Mouse (Mus musculus): Measurements from ENCODE around the gene Cap1. TPM values are rescaled to one million over a fixed set of nuclear protein-coding genes. Genes with fewer than 3 reads are reported as not detected.
A peak's percentile ranks its signal among the peaks of the same experiment; 100 is the strongest.
"Not testable (repeated sequence)": the region's sequence is repeated elsewhere in the genome, so short reads cannot be mapped to it uniquely, and the experiment has no call there.

Cap1 gene
- polyA plus RNA-seq, 1 experiment, result 54.1 TPM

DNA sequence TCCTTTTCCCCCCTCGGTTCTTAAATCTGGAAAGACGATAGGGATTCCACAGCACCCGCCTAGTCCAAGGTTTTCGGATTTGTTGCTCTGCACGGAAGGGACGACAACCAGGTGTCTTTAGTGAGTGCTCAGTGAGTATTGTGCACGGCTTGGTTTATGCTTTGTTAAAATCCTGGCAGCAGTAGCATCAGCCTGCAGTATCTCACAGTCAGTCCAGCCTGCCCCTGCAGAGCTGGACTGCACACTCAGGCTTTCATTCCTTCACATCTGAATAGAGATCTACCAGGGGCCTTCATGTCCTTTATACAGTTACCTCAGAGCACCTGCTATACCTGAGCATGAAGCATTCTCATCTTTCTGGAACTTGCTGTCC is 49.5 kb downstream of the Cap1 start:
- peak overlapping the region; percentile 94 for H3K4me3 ChIP-seq (ENCODE audit: insufficient read depth, low read depth, low read length)
- H3K27ac ChIP-seq (replicated peaks; ENCODE audit: low read depth, low read length), result no peak overlapping the region
- H3K4me1 ChIP-seq (ENCODE audit: control insufficient read depth, insufficient read depth, insufficient read length, low read length), result peaks cover 8% of the 10 kb centered on the region; the same call in 1 of the 2 replicates

DNA sequence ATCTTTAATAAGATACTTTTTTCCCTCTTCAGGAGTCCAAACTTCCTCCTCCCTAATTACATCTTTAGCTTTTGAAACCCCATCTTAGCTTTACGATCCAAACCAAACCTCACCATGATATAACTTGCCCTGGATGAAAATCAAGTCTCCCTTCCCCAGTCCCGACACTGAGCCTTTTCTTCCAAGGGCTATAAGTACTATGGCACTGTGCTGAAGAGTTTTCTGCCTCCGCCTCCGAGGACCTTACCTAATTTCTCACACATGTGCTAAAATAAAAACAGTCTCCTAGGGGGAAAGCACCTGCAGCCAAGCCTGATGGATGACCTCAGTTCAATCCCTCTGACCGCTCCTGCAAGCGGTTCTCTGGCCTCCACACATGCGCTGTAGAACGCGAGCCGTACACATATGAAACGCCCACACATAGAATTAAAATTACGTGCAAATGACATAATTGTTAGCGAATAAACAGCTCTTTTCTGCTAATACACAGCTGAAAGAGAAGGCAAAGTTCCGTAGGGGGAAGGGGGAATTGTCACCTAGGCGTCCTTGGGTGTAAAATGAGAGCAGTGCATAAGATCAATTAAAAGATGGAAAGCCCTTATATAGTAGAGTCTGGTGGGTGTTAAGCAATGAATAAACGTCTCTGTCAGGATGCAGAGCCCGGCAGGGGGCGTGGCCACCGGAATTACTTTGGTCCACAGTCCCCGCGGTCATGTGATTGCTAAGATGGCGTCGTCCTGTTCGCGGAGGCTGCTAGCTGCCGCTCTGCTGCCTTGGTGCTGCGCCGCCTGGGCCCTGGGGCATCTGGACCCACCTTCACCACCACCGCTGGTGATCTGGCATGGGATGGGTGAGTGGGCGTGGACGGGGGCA is 50.1 kb downstream of the Cap1 start, which contains the start of gene Ppt1:
Ppt1 (plus strand) TSS at position 713 of the 873 bp plus-strand sequence.
- H3K4me1 ChIP-seq (ENCODE audit: control insufficient read depth, insufficient read depth, insufficient read length, low read length), result peaks cover 8% of the 10 kb centered on the region; the same call in 1 of the 2 replicates
- peak within 1 kb of the TSS; percentile 94 for H3K4me3 ChIP-seq (ENCODE audit: insufficient read depth, low read depth, low read length)
- no peak within 1 kb of the TSS for H3K27ac ChIP-seq (replicated peaks; ENCODE audit: low read depth, low read length)

DNA sequence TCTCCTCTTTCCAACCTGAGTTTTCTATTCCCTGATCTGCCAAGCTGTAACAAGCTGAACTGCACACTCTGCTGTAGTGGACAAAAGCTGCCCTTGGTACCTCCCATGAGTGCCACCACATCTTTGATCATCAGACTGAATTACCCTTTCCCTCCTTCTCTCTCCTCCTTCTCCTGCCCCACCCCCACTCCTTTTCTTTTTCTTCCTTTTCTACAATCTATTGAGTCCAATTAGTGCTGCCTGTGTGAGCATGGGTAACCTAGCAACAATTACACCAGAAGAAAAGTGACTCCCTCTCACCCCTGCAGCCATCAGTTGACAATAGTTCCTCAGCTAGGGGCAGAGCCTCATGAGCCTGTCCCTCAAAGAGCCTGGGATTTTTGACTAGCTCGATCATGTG is 54.0 kb downstream of the Cap1 start:
- H3K4me3 ChIP-seq (ENCODE audit: insufficient read depth, low read depth, low read length), result no peak overlapping the region
- H3K27ac ChIP-seq (replicated peaks; ENCODE audit: low read depth, low read length), result no peak overlapping the region
- H3K4me1 ChIP-seq (ENCODE audit: control insufficient read depth, insufficient read depth, insufficient read length, low read length), result no peaks in the 10 kb centered on the region

DNA sequence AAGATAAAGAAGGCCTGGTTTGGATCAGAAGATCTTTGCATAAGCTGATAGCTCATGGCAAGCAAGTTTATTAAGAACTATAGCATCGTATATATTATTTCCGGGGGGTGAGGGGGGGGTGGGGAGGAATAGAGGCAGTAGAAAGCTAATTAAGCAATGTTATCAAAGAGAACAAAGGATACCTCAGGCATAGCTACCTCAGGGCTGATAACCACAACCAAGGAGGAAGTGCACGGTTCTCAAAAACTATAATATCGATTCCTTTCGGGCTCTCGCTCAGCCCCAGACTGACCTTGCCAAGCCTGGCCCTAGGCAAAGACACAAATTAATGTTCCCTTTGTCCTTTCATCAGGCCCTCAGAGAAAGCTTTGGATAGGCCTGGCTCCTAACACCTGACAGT is 56.5 kb downstream of the Cap1 start:
- H3K27ac ChIP-seq (replicated peaks; ENCODE audit: low read depth, low read length), result no peak overlapping the region
- H3K4me3 ChIP-seq (ENCODE audit: insufficient read depth, low read depth, low read length), result no peak overlapping the region
- no peaks in the 10 kb centered on the region for H3K4me1 ChIP-seq (ENCODE audit: control insufficient read depth, insufficient read depth, insufficient read length, low read length)

DNA sequence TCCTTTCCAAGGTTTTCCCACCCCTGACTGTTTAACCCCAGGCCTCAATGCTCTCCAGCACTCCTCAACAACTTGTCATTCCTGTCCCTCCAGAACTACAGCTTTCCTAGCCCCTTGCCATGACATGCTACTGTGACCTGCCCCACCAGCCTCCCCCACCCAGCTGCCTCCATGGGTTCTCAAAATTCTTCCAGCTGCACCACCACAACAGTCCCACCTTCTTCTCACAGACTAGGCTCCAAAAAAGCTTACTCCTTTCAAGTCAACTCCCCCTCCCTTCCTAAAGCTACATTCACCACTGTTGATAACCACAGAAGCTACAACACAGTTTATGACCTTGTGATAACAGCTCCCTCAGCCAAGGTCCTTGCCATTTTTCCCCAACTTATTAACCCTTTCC is 58.2 kb downstream of the Cap1 start:
- Histone ChIP-seq H3K4me3 (ENCODE audit: insufficient read depth, low read depth, low read length) (no peak overlapping the region), H3K27ac (replicated peaks; ENCODE audit: low read depth, low read length) (no peak overlapping the region), H3K4me1 (ENCODE audit: control insufficient read depth, insufficient read depth, insufficient read length, low read length) (no peaks in the 10 kb centered on the region)

DNA sequence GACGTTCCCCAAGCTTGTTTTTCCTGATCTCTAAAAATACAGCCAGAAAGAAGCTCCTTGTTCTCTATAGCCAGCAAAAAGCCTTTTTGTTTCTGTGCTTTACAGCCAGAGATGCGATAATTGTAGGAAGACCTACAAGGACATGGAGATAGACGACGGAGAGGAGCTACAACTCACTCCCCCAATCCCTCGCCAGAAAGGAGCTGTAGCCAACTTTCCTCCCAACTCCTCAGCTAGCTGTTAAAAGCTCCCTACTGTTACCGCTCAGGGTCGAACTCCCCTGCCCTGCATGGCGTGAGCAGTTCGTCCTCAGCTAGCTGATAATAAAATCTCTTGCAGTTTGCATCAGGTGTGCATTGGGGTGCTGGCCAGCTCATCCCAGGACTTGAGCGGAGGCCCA is 64.9 kb downstream of the Cap1 start:
- not testable (repeated sequence) for H3K4me1 ChIP-seq (ENCODE audit: control insufficient read depth, insufficient read depth, insufficient read length, low read length); H3K4me3 ChIP-seq (ENCODE audit: insufficient read depth, low read depth, low read length); H3K27ac ChIP-seq (replicated peaks; ENCODE audit: low read depth, low read length)

DNA sequence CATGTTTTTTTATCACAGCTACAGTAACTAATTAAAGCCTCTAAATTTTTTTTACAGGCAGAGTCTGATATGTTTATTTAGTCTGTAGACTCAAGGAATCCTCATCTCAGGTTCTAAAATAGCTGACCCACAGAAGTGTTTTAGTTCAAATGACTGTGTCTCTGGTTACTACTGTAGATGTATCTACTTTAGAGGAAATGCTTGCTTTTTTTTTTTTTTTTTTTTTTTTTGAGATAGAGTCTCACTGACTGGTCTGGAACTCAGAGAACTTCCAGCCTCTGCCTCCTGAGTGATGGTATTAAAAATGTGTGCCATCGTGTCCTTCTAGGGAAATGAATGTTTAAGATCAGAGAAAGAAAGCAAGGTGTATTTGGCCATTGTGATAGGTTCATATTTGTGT is 69.7 kb downstream of the Cap1 start:
- H3K4me3 ChIP-seq (ENCODE audit: insufficient read depth, low read depth, low read length), result no peak overlapping the region
- no peaks in the 10 kb centered on the region for H3K4me1 ChIP-seq (ENCODE audit: control insufficient read depth, insufficient read depth, insufficient read length, low read length)
- no peak overlapping the region for H3K27ac ChIP-seq (replicated peaks; ENCODE audit: low read depth, low read length)

DNA sequence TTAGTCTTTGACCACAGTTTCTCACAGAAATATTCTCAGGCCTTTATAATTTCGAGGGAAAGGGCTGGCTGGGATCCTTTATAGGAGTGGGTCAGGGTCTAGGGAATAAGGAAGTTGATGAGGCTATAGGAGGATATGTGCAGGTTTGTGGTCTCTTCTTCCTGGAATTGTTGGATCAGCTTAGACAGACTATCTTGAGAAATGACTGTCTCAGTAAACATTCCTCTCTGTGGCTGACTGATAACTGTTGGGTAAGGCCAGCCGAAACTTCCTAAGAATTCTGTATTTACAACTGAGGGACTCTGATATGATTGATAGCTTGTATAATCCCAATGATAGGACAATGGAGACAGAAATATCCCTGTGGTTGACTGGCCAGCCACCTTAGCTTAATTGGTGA is 74.0 kb downstream of the Cap1 start:
- no peak overlapping the region for H3K27ac ChIP-seq (replicated peaks; ENCODE audit: low read depth, low read length)
- H3K4me3 ChIP-seq (ENCODE audit: insufficient read depth, low read depth, low read length), result no peak overlapping the region
- H3K4me1 ChIP-seq (ENCODE audit: control insufficient read depth, insufficient read depth, insufficient read length, low read length), result no peaks in the 10 kb centered on the region

DNA sequence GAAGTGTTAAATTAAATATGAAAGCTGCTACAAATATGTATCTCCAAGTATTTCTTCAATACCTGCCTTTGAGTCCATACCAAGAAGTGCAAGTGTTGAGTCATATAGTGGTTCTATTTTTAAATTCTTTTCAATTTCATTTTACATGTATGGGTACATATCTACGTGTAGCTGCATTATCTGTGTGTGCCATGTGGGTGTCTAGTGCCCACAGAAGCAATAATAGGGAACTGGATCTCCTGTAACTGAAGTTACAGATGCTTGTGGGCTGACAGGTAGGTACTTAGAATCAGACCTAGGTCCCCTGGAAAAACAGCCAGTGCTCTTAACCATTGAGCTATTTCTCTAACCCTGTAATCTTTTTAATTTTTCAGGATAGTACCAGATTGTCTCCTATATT is 74.7 kb downstream of the Cap1 start:
- Histone ChIP-seq H3K4me1 (ENCODE audit: control insufficient read depth, insufficient read depth, insufficient read length, low read length) (no peaks in the 10 kb centered on the region), H3K4me3 (ENCODE audit: insufficient read depth, low read depth, low read length) (no peak overlapping the region), H3K27ac (replicated peaks; ENCODE audit: low read depth, low read length) (no peak overlapping the region)

Other genes with a start within 250 kb of the Cap1 start
- gene 9530002B09Rik, start 196.8 kb downstream of the Cap1 start, polyA plus RNA-seq (2012; ENCODE audit: insufficient read depth, insufficient read length, missing spikeins), result not detected in 2 replicates
- gene Ppt1, start 49.8 kb downstream of the Cap1 start, polyA plus RNA-seq (2012; ENCODE audit: insufficient read depth, insufficient read length, missing spikeins), result 35.0 and 37.7 TPM in 2 replicates
- gene Mfsd2a, start 75.1 kb upstream of the Cap1 start, polyA plus RNA-seq (2012; ENCODE audit: insufficient read depth, insufficient read length, missing spikeins), result not detected in 2 replicates
- 0.83 and 0.92 TPM in 2 replicates for gene Mycl, start 109.6 kb upstream of the Cap1 start, polyA plus RNA-seq (2012; ENCODE audit: insufficient read depth, insufficient read length, missing spikeins)
- 13.4 and 20.8 TPM in 2 replicates for gene Trit1, start 130.5 kb upstream of the Cap1 start, polyA plus RNA-seq (2012; ENCODE audit: insufficient read depth, insufficient read length, missing spikeins)
- 0.50 and 0.59 TPM in 2 replicates for gene Bmp8b, start 219.1 kb upstream of the Cap1 start, polyA plus RNA-seq (2012; ENCODE audit: insufficient read depth, insufficient read length, missing spikeins)
- gene Oxct2b, start 230.2 kb upstream of the Cap1 start, polyA plus RNA-seq (2012; ENCODE audit: insufficient read depth, insufficient read length, missing spikeins), result not detected in 2 replicates

Data from brown adipose tissue, adult 24 weeks (tissue).